Mouse (Mus musculus): ENCODE data around the gene Usp45. TPM values are rescaled to one million over a fixed set of nuclear protein-coding genes. Genes with fewer than 3 reads are reported as not detected.

The Usp45 gene
- total RNA-seq, 2 experiments from 2014 or later = 49.8 to 50.9 TPM

Other genes with a start within 250 kb of the Usp45 start
- not detected for gene Prdm13, start 81.2 kb upstream of the Usp45 start, total RNA-seq (2021)
- gene Ccnc, start 39.5 kb upstream of the Usp45 start, total RNA-seq (2021) = 10 to 100 TPM; 38.1 to 40.6 TPM
- 10 to 100 TPM; 21.0 to 21.3 TPM for gene Tstd3, start 56 bp downstream of the Usp45 start, total RNA-seq (2021)
- 100 to 1,000 TPM; 158 to 190 TPM for gene Pnisr, start 80.4 kb downstream of the Usp45 start, total RNA-seq (2021)
- 10 to 100 TPM; 10.4 to 13.3 TPM for gene Coq3, start 112.5 kb downstream of the Usp45 start, total RNA-seq (2021)
- gene Faxc, start 164.2 kb downstream of the Usp45 start, total RNA-seq (2021) = 10 to 100 TPM; 71.4 to 74.6 TPM